Mouse (Mus musculus) stomach, postnatal 0 days (tissue): Measurements from ENCODE around the gene Pdcd5. TPM values are rescaled to one million over a fixed set of nuclear protein-coding genes. Genes with fewer than 3 reads are reported as not detected.

Experiments used
- ATAC-seq: fragments of 200-750 bp; cut with Nextera tagmentation; 2 replicates; pipeline ENCODE4 v1.8.0; 2017; ENCODE audit not compliant: low FRiP score, low TSS enrichment
- DNase-seq: peaks from one replicate; pipeline ENCODE4 v3.0.0-alpha.2; 2016; ENCODE audit warnings: low spot score
- H3K27ac ChIP-seq: fragments of 300-500 bp; sonication (generic); replicated peaks from 2 replicates; pipeline ENCODE4 v1.5.1; 2014; ENCODE audit warnings: mild to moderate bottlenecking, control low read depth
- H3K27me3 ChIP-seq: fragments of 300-500 bp; sonication (generic); 2 replicates; pipeline ENCODE4 v1.6.1; 2014; ENCODE audit warnings: low read length; ENCODE audit not compliant: control insufficient read depth, insufficient read depth
- H3K36me3 ChIP-seq: fragments of 300-500 bp; sonication (generic); 2 replicates; pipeline ENCODE4 v1.6.1; 2014; ENCODE audit warnings: low read length, mixed read lengths; ENCODE audit not compliant: control insufficient read depth, insufficient read depth
- H3K4me1 ChIP-seq: fragments of 300-500 bp; sonication (generic); replicated peaks from 2 replicates; pipeline ENCODE4 v1.6.1; 2014; ENCODE audit warnings: antibody characterized with exemption; ENCODE audit not compliant: control insufficient read depth, insufficient read depth
- H3K4me2 ChIP-seq: fragments of 300-500 bp; sonication (generic); replicated peaks from 2 replicates; pipeline ENCODE4 v1.6.1; 2014; ENCODE audit warnings: low read depth, mild to moderate bottlenecking, control low read depth, moderate library complexity
- H3K4me3 ChIP-seq: fragments of 300-500 bp; sonication (generic); 2 replicates; pipeline ENCODE4 v1.5.1; 2014; ENCODE audit warnings: low read depth, low read length, control low read depth
- H3K9ac ChIP-seq: fragments of 300-500 bp; sonication (generic); 2 replicates; pipeline ENCODE4 v1.6.1; 2014; ENCODE audit warnings: mild to moderate bottlenecking, low read length, control low read depth, mixed read lengths
- H3K9me3 ChIP-seq: fragments of 300-500 bp; sonication (generic); 2 replicates; pipeline ENCODE4 v1.6.1; 2016; ENCODE audit warnings: low read length; ENCODE audit not compliant: control insufficient read depth
- CTCF ChIP-seq: IDR thresholded peaks from 2 replicates; pipeline ENCODE4 v1.5.1; 2016; ENCODE audit warnings: antibody characterized with exemption, low read depth, mild to moderate bottlenecking, moderate library complexity
- EP300 ChIP-seq: optimal IDR thresholded peaks from 2 replicates; pipeline ENCODE3; 2016; ENCODE audit warnings: antibody characterized with exemption
- WGBS: fragments of 180-500 bp; shearing (Covaris S2); extraction: QIAGEN DNeasy Blood & Tissue Kit; methylation state at CpG from one replicate; pipeline ENCODE4 v1.1.7; 2014; 5-methylcytosine and 5-hydroxymethylcytosine counted together
- polyA plus RNA-seq: library from polyadenylated mRNA; unstranded; fragments of >200 nt; fragmentation: Nextera tagmentation; extraction: Ambion mirVana; gene quantifications from 2 replicates; pipeline ENCODE4 v1.2.1, GENCODE M21; 2015

Gene Pdcd5
- 190 and 196 TPM in 2 replicates for polyA plus RNA-seq

- H3K9me3 ChIP-seq, result no peaks in the 10 kb centered on the region
- peak within 1 kb of the TSS; percentile 82 for H3K27ac ChIP-seq
- H3K36me3 ChIP-seq, result no peaks in the 10 kb centered on the region
- peak within 1 kb of the TSS; percentile 81 for H3K4me2 ChIP-seq
- DNase-seq, result peak; percentile 97
- H3K4me3 ChIP-seq, result peak within 1 kb of the TSS; percentile 91
- no peaks in the 10 kb centered on the region for H3K27me3 ChIP-seq
- WGBS, result under 1% methylated on average over 47 of the region's 64 CpGs
- ATAC-seq, result peak; percentile 93
- no peaks in the 10 kb centered on the region for H3K4me1 ChIP-seq
- peak within 1 kb of the TSS; percentile 95 for H3K9ac ChIP-seq
- no peak for TF ChIP-seq EP300
- peak; percentile 27 for TF ChIP-seq CTCF
These were observed at the start of gene Pdcd5 for GRCm38 (mm10) chr7:35647101-35647698. Pdcd5 (minus strand) TSS chr7:35647521.

GRCm38 (mm10) chr7:35692641-35693040 is 45.3 kb upstream of the Pdcd5 start:
- no peaks in the 10 kb centered on the region for H3K4me1 ChIP-seq
- H3K4me2 ChIP-seq, result no peak overlapping the region
- no peak for TF ChIP-seq EP300
- no peak for TF ChIP-seq CTCF
- H3K36me3 ChIP-seq, result peaks cover 2% of the 10 kb centered on the region; the same call in 1 of the 2 replicates
- ATAC-seq (no peak), DNase-seq (no peak)
- WGBS, result 95% methylated on average over 12 of the region's 12 CpGs
- no peak overlapping the region for H3K9ac ChIP-seq
- H3K4me3 ChIP-seq, result no peak overlapping the region
- H3K9me3 ChIP-seq, result no peaks in the 10 kb centered on the region
- no peak overlapping the region for H3K27ac ChIP-seq
- H3K27me3 ChIP-seq, result no peaks in the 10 kb centered on the region

- H3K27ac ChIP-seq, result no peak overlapping the region
- H3K9me3 ChIP-seq, result no peaks in the 10 kb centered on the region
- no peak overlapping the region for H3K9ac ChIP-seq
- DNase-seq (no peak), ATAC-seq (no peak)
- H3K4me2 ChIP-seq, result no peak overlapping the region
- no peaks in the 10 kb centered on the region for H3K4me1 ChIP-seq
- no peak overlapping the region for H3K4me3 ChIP-seq
- H3K36me3 ChIP-seq, result peaks cover 2% of the 10 kb centered on the region; the same call in 1 of the 2 replicates
- no peak for TF ChIP-seq CTCF
- no peak for TF ChIP-seq EP300
- 86% methylated on average over 14 of the region's 14 CpGs for WGBS
- no peaks in the 10 kb centered on the region for H3K27me3 ChIP-seq
These were observed 44.8 kb upstream of the Pdcd5 start for GRCm38 (mm10) chr7:35692117-35692516.

- no peak overlapping the region for H3K9ac ChIP-seq
- TF ChIP-seq EP300 (no peak), CTCF (no peak)
- no peak for DNase-seq
- H3K4me1 ChIP-seq, result no peaks in the 10 kb centered on the region
- H3K27ac ChIP-seq, result no peak overlapping the region
- H3K4me3 ChIP-seq, result no peak overlapping the region
- no peaks in the 10 kb centered on the region for H3K27me3 ChIP-seq
- H3K36me3 ChIP-seq, result peaks cover 2% of the 10 kb centered on the region; the same call in 1 of the 2 replicates
- WGBS, result 80% methylated on average over 11 of the region's 11 CpGs
- no peak for ATAC-seq
- H3K4me2 ChIP-seq, result no peak overlapping the region
- H3K9me3 ChIP-seq, result no peaks in the 10 kb centered on the region
These were observed 41.5 kb upstream of the Pdcd5 start for GRCm38 (mm10) chr7:35688781-35689349.

- no peaks in the 10 kb centered on the region for H3K9me3 ChIP-seq
- TF ChIP-seq CTCF (no peak), EP300 (no peak)
- DNase-seq (no peak), ATAC-seq (no peak)
- no peaks in the 10 kb centered on the region for H3K27me3 ChIP-seq
- no peak overlapping the region for H3K4me2 ChIP-seq
- H3K36me3 ChIP-seq, result peaks cover 2% of the 10 kb centered on the region; the same call in 1 of the 2 replicates
- H3K27ac ChIP-seq, result no peak overlapping the region
- no peak overlapping the region for H3K9ac ChIP-seq
- H3K4me3 ChIP-seq, result no peak overlapping the region
- WGBS, result 70% methylated on average over 9 of the region's 9 CpGs
- H3K4me1 ChIP-seq, result no peaks in the 10 kb centered on the region
These were observed 41.0 kb upstream of the Pdcd5 start for GRCm38 (mm10) chr7:35688276-35688675.

GRCm38 (mm10) chr7:35687229-35687628 is 39.9 kb upstream of the Pdcd5 start:
- no peaks in the 10 kb centered on the region for H3K27me3 ChIP-seq
- DNase-seq, result no peak
- H3K27ac ChIP-seq, result no peak overlapping the region
- H3K4me1 ChIP-seq, result no peaks in the 10 kb centered on the region
- no peaks in the 10 kb centered on the region for H3K9me3 ChIP-seq
- peak overlapping the region; percentile 10; the same call in 1 of the 2 replicates for H3K4me3 ChIP-seq
- peak overlapping the region; percentile 42 for H3K4me2 ChIP-seq
- 30% methylated on average over 10 of the region's 10 CpGs for WGBS
- ATAC-seq, result peak; percentile 51; the same call in 1 of the 2 replicates
- no peak for TF ChIP-seq EP300
- TF ChIP-seq CTCF, result no peak
- peaks cover 2% of the 10 kb centered on the region; the same call in 1 of the 2 replicates for H3K36me3 ChIP-seq
- H3K9ac ChIP-seq, result no peak overlapping the region
